Mouse (Mus musculus): ENCODE data around the gene Slc22a18. TPM values are rescaled to one million over a fixed set of nuclear protein-coding genes. Genes with fewer than 3 reads are reported as not detected.

Slc22a18 gene
- total and polyA plus RNA-seq, 3 experiments, result 5.8 to 19.8 TPM; not detected in 1

DNA sequence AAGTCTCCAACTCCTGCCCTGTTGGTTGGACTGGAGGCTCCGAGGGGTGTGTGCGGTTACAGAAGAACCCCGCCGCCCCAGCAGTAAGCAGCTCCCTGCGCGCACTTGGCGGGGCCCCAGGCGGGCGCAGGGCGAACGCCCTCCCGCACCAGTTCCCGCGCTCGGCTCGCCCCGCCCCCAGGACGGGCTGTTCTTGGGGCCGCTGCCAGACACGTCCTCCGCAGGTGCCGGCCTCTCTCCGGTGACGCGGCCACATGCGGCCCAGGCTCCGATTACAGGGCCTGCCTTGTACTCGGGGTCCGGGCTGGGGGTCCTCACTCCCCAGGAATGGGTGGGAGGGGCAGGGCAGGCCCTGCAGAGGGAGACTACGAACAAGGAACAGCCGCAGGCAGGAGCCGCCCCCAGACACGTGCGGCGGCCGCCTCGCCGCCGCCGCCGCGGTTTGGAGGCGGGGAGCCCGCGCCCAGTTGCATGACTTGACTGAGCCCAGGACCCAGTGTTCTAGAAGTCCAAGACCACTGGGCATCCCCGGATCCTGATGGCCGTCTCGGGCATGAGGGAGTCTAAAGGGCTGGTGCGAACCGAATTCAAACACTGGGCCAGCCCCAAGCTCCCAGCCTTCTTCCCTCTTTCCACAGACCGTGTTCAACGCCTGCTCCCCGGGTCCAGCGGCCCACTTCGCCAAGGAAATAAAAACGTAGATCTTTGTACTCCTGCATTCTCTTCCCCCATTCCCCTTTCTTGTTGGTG, 8.6 kb upstream of the Slc22a18 start:
- H3K36me3 ChIP-seq (ENCODE audit: control insufficient read depth in 1 of 2, insufficient read depth in 2 of 2, low read length in 2 of 2), result peaks cover 0 to 16% of the 10 kb centered on the region in 2 experiments; a peak in 2 of 4 replicates
- peak overlapping the region; percentile 66 to 77 for H3K4me3 ChIP-seq (ENCODE audit: control insufficient read depth in 1 of 2, insufficient read depth in 1 of 2, low read depth in 2 of 2, low read length in 2 of 2)
- H3K27me3 ChIP-seq (ENCODE audit: control insufficient read depth in 1 of 2, insufficient read depth in 2 of 2, low read length in 2 of 2), result no peaks in the 10 kb centered on the region
- DNase-seq (ENCODE audit: low read depth, low spot score), result peak; percentile 89
- peak overlapping the region; percentile 81 for H3K27ac ChIP-seq (ENCODE audit: control insufficient read depth, low read depth, low read length)
- peak overlapping the region; percentile 89 for H3K9ac ChIP-seq (ENCODE audit: control insufficient read depth, low read depth, low read length, poor library complexity, severe bottlenecking)
- H3K4me1 ChIP-seq (ENCODE audit: control insufficient read depth in 1 of 2, insufficient read depth in 2 of 2, low read length in 2 of 2), result peaks cover 3 to 30% of the 10 kb centered on the region in 2 experiments
- H3K9me3 ChIP-seq (replicated peaks; ENCODE audit: insufficient read depth, low read length), result no peaks in the 10 kb centered on the region
- TF ChIP-seq UBTF (IDR thresholded peaks at IDR 0.05; ENCODE audit: borderline replicate concordance, insufficient read depth, low read depth, low read length) (0 out of 2 replicates have a peak, but pooled peaks have one; percentile 46), ETS1 (IDR thresholded peaks at IDR 0.05; ENCODE audit: low read depth, low read length) (peak; percentile 5; the same call in 1 of the 2 replicates), MAX (IDR thresholded peaks at IDR 0.05; ENCODE audit: low read length) (peak; percentile 91), USF1 (IDR thresholded peaks at IDR 0.05; ENCODE audit: low read depth, low read length) (peak; percentile 57; the same call in 1 of the 2 replicates), MYC (IDR thresholded peaks at IDR 0.05; ENCODE audit: low read depth, low read length) (peak; percentile 88), RAD21 (IDR thresholded peaks at IDR 0.05; ENCODE audit: low read depth, low read length) (no peak), POLR2A (IDR thresholded peaks at IDR 0.05; ENCODE audit: control insufficient read depth in 1 of 2, insufficient read depth in 1 of 2, low read depth in 1 of 2, low read length in 2 of 2, poor library complexity in 1 of 2) (peak; percentile 60 to 73; a peak in 2 of 4 replicates), HCFC1 (IDR thresholded peaks at IDR 0.05; ENCODE audit: low read depth, low read length) (0 out of 2 replicates have a peak, but pooled peaks have one; percentile 9), BHLHE40 (IDR thresholded peaks at IDR 0.05; ENCODE audit: borderline replicate concordance, low read depth, low read length) (peak; percentile 98), MXI1 (IDR thresholded peaks at IDR 0.05; ENCODE audit: low read depth, low read length) (peak; percentile 92; the same call in 1 of the 2 replicates), NELFE (IDR thresholded peaks at IDR 0.05; ENCODE audit: low read depth, low read length) (peak; percentile 58), ZMIZ1 (IDR thresholded peaks at IDR 0.05; ENCODE audit: low read depth, low read length) (no peak), E2F4 (IDR thresholded peaks at IDR 0.05; ENCODE audit: borderline replicate concordance, low read depth, low read length) (peak; percentile 82; the same call in 1 of the 2 replicates), MYB (IDR thresholded peaks at IDR 0.05; ENCODE audit: low read depth, low read length) (no peak), SMC3 (IDR thresholded peaks at IDR 0.05; ENCODE audit: low read depth, low read length) (peak; percentile 9; the same call in 1 of the 2 replicates), ZC3H11A (IDR thresholded peaks at IDR 0.05; ENCODE audit: low read depth, low read length) (no peak), MAZ (IDR thresholded peaks at IDR 0.05; ENCODE audit: low read depth, low read length) (peak; percentile 68)
- peaks cover 8% of the 10 kb centered on the region; the same call in 1 of the 2 replicates for H3K79me2 ChIP-seq (ENCODE audit: control insufficient read depth, insufficient read depth, low read length, poor library complexity)

DNA sequence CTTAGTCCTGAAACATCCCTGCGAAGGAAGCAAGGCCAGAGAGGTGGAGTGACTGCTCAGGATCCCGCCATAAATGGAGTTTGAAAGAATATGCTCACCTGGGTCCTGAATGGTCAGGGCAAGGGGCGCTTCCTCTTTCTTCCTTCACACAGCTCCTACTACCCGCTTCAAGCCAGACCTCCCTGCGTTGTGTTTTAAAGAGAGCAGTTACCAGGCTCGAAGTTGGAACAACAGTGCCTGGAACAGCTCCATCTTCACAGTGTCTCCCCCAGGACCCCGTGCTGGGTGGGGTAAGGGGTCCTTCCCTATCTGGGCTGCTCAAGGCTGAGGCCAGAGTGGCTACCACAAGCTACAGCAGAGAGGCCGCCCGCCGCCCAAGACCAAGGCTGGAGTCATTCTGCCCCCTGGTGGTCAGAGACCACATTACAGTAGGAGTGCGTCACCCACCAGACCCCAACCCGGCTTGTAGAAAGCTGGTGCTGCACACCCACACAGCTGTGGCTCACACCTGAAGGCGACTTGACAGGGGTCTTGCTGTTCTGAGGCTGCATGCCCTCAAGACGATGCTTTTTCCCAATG, 7.3 kb upstream of the Slc22a18 start:
- peak; percentile 90 for DNase-seq (ENCODE audit: low read depth, low spot score)
- no peak for TF ChIP-seq MAFK (IDR thresholded peaks at IDR 0.05; ENCODE audit: borderline replicate concordance, low read depth, low read length)
- peak; percentile 59 for TF ChIP-seq MXI1 (IDR thresholded peaks at IDR 0.05; ENCODE audit: low read depth, low read length)
- TF ChIP-seq SIN3A (IDR thresholded peaks at IDR 0.05; ENCODE audit: low read length), result peak; percentile 48
- 0 out of 2 replicates have a peak, but pooled peaks have one; percentile 10 for TF ChIP-seq ZNF384 (IDR thresholded peaks at IDR 0.05; ENCODE audit: low read depth, low read length)
- peak; percentile 81 to 95 (median 95) for TF ChIP-seq CTCF (IDR thresholded peaks at IDR 0.05 in 2 of 3, conservative IDR thresholded peaks at IDR 0.05 in 1 of 3; ENCODE audit: control insufficient read depth in 1 of 3, insufficient read depth in 1 of 3, low read depth in 2 of 3, low read length in 3 of 3, poor library complexity in 1 of 3, severe bottlenecking in 1 of 3)
- TF ChIP-seq RAD21 (IDR thresholded peaks at IDR 0.05; ENCODE audit: low read depth, low read length), result peak; percentile 87
- TF ChIP-seq USF2 (IDR thresholded peaks at IDR 0.05; ENCODE audit: borderline replicate concordance in 1 of 2, insufficient read depth in 1 of 2, low read depth in 1 of 2, low read length in 2 of 2), result no peak
- no peak for TF ChIP-seq POLR2AphosphoS2 (IDR thresholded peaks at IDR 0.05; ENCODE audit: low read length)
- TF ChIP-seq MEF2A (IDR thresholded peaks at IDR 0.05; ENCODE audit: extremely low read depth, insufficient replicate concordance, low read depth, low read length, poor library complexity, severe bottlenecking), result no peak
- no peak for TF ChIP-seq ETS1 (IDR thresholded peaks at IDR 0.05; ENCODE audit: low read depth, low read length)
- TF ChIP-seq BHLHE40 (IDR thresholded peaks at IDR 0.05; ENCODE audit: borderline replicate concordance, low read depth, low read length), result no peak; the same call in 1 of the 2 replicates
- no peak for TF ChIP-seq GABPA (IDR thresholded peaks at IDR 0.05; ENCODE audit: low read depth, low read length)
- no peak for TF ChIP-seq HCFC1 (IDR thresholded peaks at IDR 0.05; ENCODE audit: low read depth, low read length)
- peak; percentile 65 for TF ChIP-seq NELFE (IDR thresholded peaks at IDR 0.05; ENCODE audit: low read depth, low read length)
- no peak for TF ChIP-seq ZMIZ1 (IDR thresholded peaks at IDR 0.05; ENCODE audit: low read depth, low read length)
- no peak for TF ChIP-seq CHD2 (IDR thresholded peaks at IDR 0.05; ENCODE audit: low read length)
- no peak for TF ChIP-seq TBP (IDR thresholded peaks at IDR 0.05; ENCODE audit: low read depth, low read length)

More for the DNA sequence above, 7.3 kb upstream of the Slc22a18 start:
- Histone ChIP-seq H3K4me1 (ENCODE audit: control insufficient read depth in 1 of 2, insufficient read depth in 2 of 2, low read length in 2 of 2) (peaks cover 3 to 30% of the 10 kb centered on the region in 2 experiments), H3K9me3 (replicated peaks; ENCODE audit: insufficient read depth, low read length) (no peaks in the 10 kb centered on the region), H3K27ac (ENCODE audit: control insufficient read depth, low read depth, low read length) (peak overlapping the region; percentile 81), H3K4me3 (ENCODE audit: control insufficient read depth in 1 of 2, insufficient read depth in 1 of 2, low read depth in 2 of 2, low read length in 2 of 2) (peak overlapping the region; percentile 66 to 77), H3K36me3 (ENCODE audit: control insufficient read depth in 1 of 2, insufficient read depth in 2 of 2, low read length in 2 of 2) (peaks cover 0 to 16% of the 10 kb centered on the region in 2 experiments; a peak in 2 of 4 replicates), H3K79me2 (ENCODE audit: control insufficient read depth, insufficient read depth, low read length, poor library complexity) (peaks cover 8% of the 10 kb centered on the region; the same call in 1 of the 2 replicates), H3K27me3 (ENCODE audit: control insufficient read depth in 1 of 2, insufficient read depth in 2 of 2, low read length in 2 of 2) (no peaks in the 10 kb centered on the region), H3K9ac (ENCODE audit: control insufficient read depth, low read depth, low read length, poor library complexity, severe bottlenecking) (peak overlapping the region; percentile 89)
